Mouse (Mus musculus) liver, embryonic 16.5 days (tissue): ENCODE results near the gene Ethe1. TPM values are rescaled to one million over a fixed set of nuclear protein-coding genes. Genes with fewer than 3 reads are reported as not detected.
A peak's percentile ranks its signal among the peaks of the same experiment; 100 is the strongest.

ENCODE experiments used
- ATAC-seq: fragments of 200-750 bp; cut with Nextera tagmentation; 2 replicates; pipeline ENCODE4 v1.8.0; 2017; ENCODE audit warnings: low read depth, mild to moderate bottlenecking, moderate number of reproducible peaks, moderate library complexity
- H3K27ac ChIP-seq: fragments of 300-500 bp; sonication (generic); 2 replicates; pipeline ENCODE4 v1.5.1; 2014; ENCODE audit warnings: mild to moderate bottlenecking, low read length
- H3K27me3 ChIP-seq: fragments of 300-500 bp; sonication (generic); 2 replicates; pipeline ENCODE4 v1.6.1; 2014; ENCODE audit warnings: low read depth, low read length, mixed read lengths; ENCODE audit not compliant: control insufficient read depth, insufficient read depth
- H3K36me3 ChIP-seq: fragments of 300-500 bp; sonication (generic); 2 replicates; pipeline ENCODE4 v1.6.1; 2014; ENCODE audit warnings: mild to moderate bottlenecking; ENCODE audit not compliant: control insufficient read depth, insufficient read depth
- H3K4me1 ChIP-seq: fragments of 300-500 bp; sonication (generic); 2 replicates; pipeline ENCODE4 v1.6.1; 2014; ENCODE audit warnings: low read depth, low read length, mixed read lengths; ENCODE audit not compliant: control insufficient read depth
- H3K4me2 ChIP-seq: fragments of 300-500 bp; sonication (generic); 2 replicates; pipeline ENCODE4 v1.6.1; 2014; ENCODE audit warnings: low read depth, low read length, mixed read lengths
- H3K4me3 ChIP-seq: fragments of 300-500 bp; sonication (generic); 2 replicates; pipeline ENCODE4 v1.5.1; 2014; ENCODE audit warnings: low read depth, mild to moderate bottlenecking, low read length
- H3K9ac ChIP-seq: fragments of 300-500 bp; sonication (generic); 2 replicates; pipeline ENCODE4 v1.6.1; 2014; ENCODE audit warnings: low read depth, low read length
- H3K9me3 ChIP-seq: fragments of 300-500 bp; sonication (generic); replicated peaks from 2 replicates; pipeline ENCODE4 v1.6.1; 2016; ENCODE audit warnings: low read length; ENCODE audit not compliant: control insufficient read depth
- WGBS: fragments of 180-500 bp; shearing (Covaris S2); extraction: QIAGEN DNeasy Blood & Tissue Kit; methylation state at CpG from one replicate; pipeline ENCODE4 v1.1.7; 2014; ENCODE audit not compliant: insufficient replicate concordance; 5-methylcytosine and 5-hydroxymethylcytosine counted together
- polyA plus RNA-seq: library from polyadenylated mRNA; unstranded; fragments of >200 nt; fragmentation: Nextera tagmentation; extraction: Ambion mirVana; gene quantifications from 2 replicates; pipeline ENCODE4 v1.2.1, GENCODE M21; 2015

Ethe1 gene
- polyA plus RNA-seq, 1 experiment from 2014 or later, result 26.4 TPM

DNA sequence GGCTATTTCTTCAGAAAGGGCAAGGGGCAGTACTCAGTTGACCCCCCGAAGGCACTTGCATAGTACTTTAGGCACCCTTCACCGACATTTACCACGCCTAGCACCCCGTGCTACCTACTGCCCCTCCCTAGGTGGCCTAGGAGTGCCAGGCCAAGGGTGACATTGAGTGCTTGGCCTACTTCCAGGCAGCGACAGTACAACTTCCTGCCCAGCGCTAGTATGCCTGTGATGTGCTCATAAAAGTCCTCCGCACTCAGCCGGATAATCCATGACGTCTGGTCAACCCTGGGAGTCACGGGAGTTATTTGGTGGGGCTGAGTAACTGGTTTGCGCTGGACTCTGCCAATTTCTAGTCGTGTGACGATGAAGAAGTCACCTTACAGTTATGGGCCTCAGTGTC lies 993 bp downstream of the Ethe1 start:
- Histone ChIP-seq H3K9me3 (no peaks in the 10 kb centered on the region; the same call in 1 of the 2 replicates), H3K27me3 (peaks cover 20% of the 10 kb centered on the region), H3K9ac (no peak overlapping the region), H3K36me3 (no peaks in the 10 kb centered on the region), H3K4me1 (peaks cover 28% of the 10 kb centered on the region), H3K4me3 (no peak overlapping the region), H3K27ac (no peak overlapping the region), H3K4me2 (no peak overlapping the region)
- 66% methylated on average over 13 of the region's 13 CpGs for WGBS
- no peak for ATAC-seq

DNA sequence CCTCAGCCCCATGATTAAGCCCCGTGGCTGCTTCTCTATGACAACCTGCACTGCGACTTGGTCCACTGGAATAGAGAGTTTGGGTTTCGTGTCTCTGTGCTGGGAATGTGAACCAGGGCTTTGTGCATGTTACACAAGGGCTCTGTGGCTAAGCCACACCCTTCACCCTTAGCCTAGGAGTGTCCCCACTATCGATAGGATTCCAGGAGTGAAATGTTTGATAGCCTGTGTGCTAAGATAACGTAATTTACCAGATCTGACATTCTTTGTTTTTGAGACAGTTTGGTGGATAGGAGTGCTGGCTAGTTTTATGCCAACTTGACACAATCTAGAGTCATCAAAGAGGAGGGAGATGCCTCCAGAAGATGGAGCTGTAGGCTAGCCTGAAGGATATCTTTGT lies 4.4 kb downstream of the Ethe1 start:
- peak; percentile 62 for ATAC-seq
- peaks cover 38% of the 10 kb centered on the region for H3K4me1 ChIP-seq

DNA sequence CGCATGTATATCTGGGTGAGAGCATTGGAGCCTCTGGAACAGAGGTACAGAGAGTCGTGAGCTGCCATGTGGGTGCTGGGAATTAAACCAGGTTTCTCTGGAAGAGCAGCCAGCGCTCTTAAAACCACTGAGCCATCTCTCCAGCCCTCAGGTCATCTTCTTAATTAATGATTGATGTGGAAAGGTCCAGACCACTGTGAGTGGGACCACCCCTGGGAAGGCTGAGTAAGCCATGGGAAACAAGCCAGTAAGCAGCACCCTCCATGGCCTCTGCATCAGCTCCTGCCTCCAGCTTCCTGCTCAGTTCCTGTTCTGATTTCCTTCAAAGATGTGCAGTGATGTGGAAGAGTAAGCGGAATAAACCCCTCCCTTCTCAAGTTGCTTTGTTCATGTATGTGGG lies 4.8 kb downstream of the Ethe1 start:
- Histone ChIP-seq H3K27me3 (no peaks in the 10 kb centered on the region), H3K4me2 (peak overlapping the region; percentile 12; the same call in 1 of the 2 replicates), H3K4me1 (peaks cover 35% of the 10 kb centered on the region), H3K36me3 (no peaks in the 10 kb centered on the region), H3K9me3 (no peaks in the 10 kb centered on the region), H3K9ac (no peak overlapping the region), H3K27ac (0 out of 2 replicates have a peak overlapping the region, but pooled peaks have one; percentile 10), H3K4me3 (no peak overlapping the region)
- ATAC-seq, result no peak
- 44% methylated on average over 4 of the region's 4 CpGs for WGBS

More for the DNA sequence above, 4.4 kb downstream of the Ethe1 start:
- peak overlapping the region; percentile 12; the same call in 1 of the 2 replicates for H3K4me2 ChIP-seq
- H3K27me3 ChIP-seq, result no peaks in the 10 kb centered on the region; the same call in 1 of the 2 replicates
- no peaks in the 10 kb centered on the region for H3K9me3 ChIP-seq
- no peak overlapping the region for H3K4me3 ChIP-seq
- 39% methylated on average over 5 of the region's 5 CpGs for WGBS
- H3K36me3 ChIP-seq, result no peaks in the 10 kb centered on the region
- H3K9ac ChIP-seq, result no peak overlapping the region
- 0 out of 2 replicates have a peak overlapping the region, but pooled peaks have one; percentile 10 for H3K27ac ChIP-seq

DNA sequence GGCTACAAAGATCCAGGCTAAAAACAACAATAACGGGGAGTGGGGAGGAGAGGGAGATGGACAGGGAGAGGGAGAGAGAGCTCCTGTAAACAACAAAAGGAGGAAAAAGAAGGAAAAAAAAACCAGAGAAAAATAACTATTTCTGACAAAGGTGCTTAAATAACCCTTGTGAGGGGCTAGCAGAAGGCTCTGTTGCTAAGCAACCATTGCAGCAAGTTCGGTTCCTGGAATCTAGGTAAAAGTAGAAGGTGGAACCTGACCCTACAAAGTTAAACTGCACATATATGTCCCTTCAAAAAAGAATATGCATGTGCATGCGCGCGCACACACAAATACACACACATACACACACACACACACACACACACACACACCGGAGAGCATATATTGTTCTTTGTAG lies 5.4 kb downstream of the Ethe1 start:
- WGBS, result 73% methylated on average over 6 of the region's 6 CpGs
- no peak overlapping the region for H3K9ac ChIP-seq
- H3K27ac ChIP-seq, result no peak overlapping the region
- peaks cover 32% of the 10 kb centered on the region for H3K4me1 ChIP-seq
- H3K4me2 ChIP-seq, result no peak overlapping the region
- no peak for ATAC-seq
- H3K4me3 ChIP-seq, result no peak overlapping the region
- no peaks in the 10 kb centered on the region for H3K27me3 ChIP-seq
- H3K36me3 ChIP-seq, result no peaks in the 10 kb centered on the region
- no peaks in the 10 kb centered on the region for H3K9me3 ChIP-seq

DNA sequence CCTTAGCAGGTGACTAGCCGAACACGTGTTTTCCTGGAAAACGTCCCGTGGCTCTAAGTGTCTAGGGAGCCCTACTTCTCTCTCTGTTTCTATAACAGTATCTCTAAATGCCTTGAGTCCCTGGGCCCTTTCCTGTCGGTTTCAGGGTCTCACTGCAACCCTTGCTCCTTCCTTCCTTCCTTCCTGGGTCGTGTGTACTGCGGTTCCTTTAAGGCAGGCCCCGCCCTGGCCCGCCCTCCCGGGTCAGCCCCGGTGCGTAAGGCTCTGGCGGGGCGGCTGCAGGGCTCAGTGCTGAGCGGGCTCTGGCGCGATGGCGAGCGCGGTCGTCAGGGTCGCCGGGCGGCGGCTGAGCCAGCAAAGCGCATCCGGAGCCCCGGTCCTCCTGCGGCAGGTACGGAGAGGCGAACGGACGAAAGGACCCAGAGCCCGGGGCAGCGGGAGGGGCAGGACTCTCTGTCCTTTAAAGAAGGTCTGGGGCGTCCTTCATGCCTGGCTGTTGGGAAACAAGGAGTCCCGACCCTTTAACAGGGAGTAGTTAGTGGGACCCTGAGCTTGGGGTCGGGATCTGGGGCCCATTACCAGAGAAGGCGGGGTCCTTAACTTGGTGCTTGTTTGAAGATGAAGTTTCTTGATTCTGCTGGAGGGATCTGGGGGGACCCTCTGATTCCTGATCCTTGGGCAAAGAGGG lies 6.4 kb downstream of the Ethe1 start:
- Histone ChIP-seq H3K9ac (peak overlapping the region; percentile 71), H3K27ac (no peak overlapping the region), H3K9me3 (no peaks in the 10 kb centered on the region), H3K4me1 (peaks cover 34% of the 10 kb centered on the region), H3K36me3 (no peaks in the 10 kb centered on the region), H3K4me2 (peak overlapping the region; percentile 90), H3K4me3 (peak overlapping the region; percentile 70), H3K27me3 (no peaks in the 10 kb centered on the region)
- WGBS, result under 1% methylated on average over 38 of the region's 39 CpGs
- peak; percentile 90 for ATAC-seq

DNA sequence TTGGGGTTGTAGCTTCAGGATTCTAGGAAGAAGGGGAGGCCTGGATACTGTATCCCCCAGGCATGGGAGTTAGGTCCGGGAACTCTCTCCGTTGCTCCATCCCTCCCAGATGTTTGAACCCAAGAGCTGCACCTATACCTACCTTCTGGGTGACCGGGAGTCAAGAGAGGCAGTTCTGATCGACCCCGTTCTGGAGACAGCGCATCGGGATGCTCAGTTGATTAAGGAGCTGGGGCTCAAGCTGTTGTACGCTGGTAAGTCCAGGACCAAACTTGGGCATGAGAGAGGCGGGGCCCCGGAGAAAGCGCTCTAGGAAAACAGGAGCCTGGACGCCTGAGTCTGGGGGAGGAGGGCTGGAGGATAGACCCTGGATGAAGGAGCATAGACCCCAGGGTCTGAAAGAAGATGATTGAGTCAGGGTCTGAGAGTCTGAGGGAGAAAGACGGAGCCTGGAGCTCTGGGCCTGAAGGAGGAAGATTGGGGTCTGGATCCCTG lies 7.0 kb downstream of the Ethe1 start:
- Histone ChIP-seq H3K4me2 (peak overlapping the region; percentile 90), H3K9me3 (no peaks in the 10 kb centered on the region), H3K27ac (no peak overlapping the region), H3K9ac (peak overlapping the region; percentile 71), H3K27me3 (no peaks in the 10 kb centered on the region), H3K4me1 (peaks cover 34% of the 10 kb centered on the region), H3K4me3 (peak overlapping the region; percentile 70), H3K36me3 (no peaks in the 10 kb centered on the region)
- ATAC-seq, result no peak
- 13% methylated on average over 13 of the region's 13 CpGs for WGBS

DNA sequence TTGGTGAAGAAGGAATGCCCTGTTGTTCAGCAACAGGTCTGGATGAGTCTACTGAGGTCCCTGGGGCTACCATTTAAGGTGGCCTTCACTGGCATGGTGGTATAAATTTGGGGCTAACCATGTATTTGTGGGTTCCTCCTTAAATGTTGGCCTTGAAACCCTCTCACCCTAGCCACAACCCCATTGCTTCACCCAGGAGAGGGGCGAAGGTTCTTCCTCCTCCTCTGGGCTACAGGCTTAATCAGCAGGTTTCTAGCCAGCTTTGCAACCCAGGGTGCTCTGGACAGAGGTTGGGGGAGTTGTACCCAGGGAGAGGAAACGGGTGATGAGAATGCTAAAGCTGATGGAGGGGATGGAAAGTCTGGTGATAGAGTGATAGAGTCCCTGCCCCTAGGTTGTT lies 8.1 kb downstream of the Ethe1 start:
- H3K4me1 ChIP-seq, result peaks cover 34% of the 10 kb centered on the region
- H3K4me3 ChIP-seq, result peak overlapping the region; percentile 70; the same call in 1 of the 2 replicates
- H3K27me3 ChIP-seq, result no peaks in the 10 kb centered on the region
- H3K27ac ChIP-seq, result no peak overlapping the region
- H3K9me3 ChIP-seq, result no peaks in the 10 kb centered on the region
- WGBS, result 35% methylated on average over 2 of the region's 2 CpGs
- no peak for ATAC-seq
- H3K4me2 ChIP-seq, result peak overlapping the region; percentile 90; the same call in 1 of the 2 replicates
- no peak overlapping the region for H3K9ac ChIP-seq
- no peaks in the 10 kb centered on the region for H3K36me3 ChIP-seq

DNA sequence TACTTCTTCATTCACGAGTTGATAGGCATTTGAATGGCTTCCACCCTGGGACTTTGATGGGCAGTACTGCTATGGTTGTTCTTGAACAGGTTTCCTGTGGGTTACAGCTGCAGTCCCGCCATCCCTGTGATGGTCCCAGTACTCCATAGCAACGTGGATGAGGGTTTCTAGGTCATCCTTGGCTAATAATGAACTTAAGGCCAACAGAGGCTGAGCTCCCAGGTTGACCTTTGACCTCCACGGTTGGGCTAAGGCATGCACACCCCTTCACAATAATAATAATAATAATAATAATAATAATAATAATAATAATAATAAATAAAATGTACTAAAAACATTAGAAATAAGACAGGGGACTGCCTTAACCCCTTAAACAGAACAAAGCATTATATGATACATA lies 10.8 kb downstream of the Ethe1 start:
- WGBS, result 45% methylated on average over 4 of the region's 4 CpGs
- H3K36me3 ChIP-seq, result no peaks in the 10 kb centered on the region
- no peaks in the 10 kb centered on the region for H3K27me3 ChIP-seq
- peaks cover 15% of the 10 kb centered on the region; the same call in 1 of the 2 replicates for H3K4me1 ChIP-seq
- H3K4me3 ChIP-seq, result no peak overlapping the region
- no peaks in the 10 kb centered on the region for H3K9me3 ChIP-seq
- H3K27ac ChIP-seq, result no peak overlapping the region
- no peak for ATAC-seq
- H3K4me2 ChIP-seq, result no peak overlapping the region
- H3K9ac ChIP-seq, result no peak overlapping the region
